Mouse (Mus musculus) layer of hippocampus, adult 9-11 months (tissue): ENCODE measurements around the gene Syt7.

ENCODE experiments used
- DNase-seq: peaks from one replicate; pipeline ENCODE4 v3.0.0; 2022

Gene Syt7

GRCm38 (mm10) chr19:10388615-10389313 lies at the start of gene Syt7:
TSS of gene Syt7 (plus strand) at chr19:10389090.
- peak; percentile 75 for DNase-seq

GRCm38 (mm10) chr19:10339271-10339670 lies 49.6 kb upstream of the Syt7 start:
- DNase-seq, result no peak

GRCm38 (mm10) chr19:10340661-10341060 lies 48.2 kb upstream of the Syt7 start:
- DNase-seq, result no peak

- DNase-seq, result no peak
Measured at GRCm38 (mm10) chr19:10341152-10341551, 47.7 kb upstream of the Syt7 start.

GRCm38 (mm10) chr19:10341817-10342439 lies 47.0 kb upstream of the Syt7 start:
- DNase-seq, result peak; percentile 73

GRCm38 (mm10) chr19:10343866-10344265 lies 45.0 kb upstream of the Syt7 start:
- no peak for DNase-seq

- DNase-seq, result no peak
Measured at GRCm38 (mm10) chr19:10345696-10346095, 43.2 kb upstream of the Syt7 start.

- DNase-seq, result no peak
Measured at GRCm38 (mm10) chr19:10347628-10348273, 41.1 kb upstream of the Syt7 start.

- no peak for DNase-seq
Measured at GRCm38 (mm10) chr19:10352218-10352617, 36.7 kb upstream of the Syt7 start.

- no peak for DNase-seq
Measured at GRCm38 (mm10) chr19:10354830-10355229, 34.1 kb upstream of the Syt7 start.

- DNase-seq, result no peak
Measured at GRCm38 (mm10) chr19:10356845-10357503, 31.9 kb upstream of the Syt7 start.

- DNase-seq, result no peak
Measured at GRCm38 (mm10) chr19:10359105-10359946, 29.6 kb upstream of the Syt7 start.

- peak; percentile 56 for DNase-seq
Measured at GRCm38 (mm10) chr19:10362473-10363129, 26.3 kb upstream of the Syt7 start.

GRCm38 (mm10) chr19:10363869-10364268 lies 25.0 kb upstream of the Syt7 start:
- DNase-seq, result no peak

GRCm38 (mm10) chr19:10366116-10366845 lies 22.6 kb upstream of the Syt7 start:
- DNase-seq, result no peak

- peak; percentile 88 for DNase-seq
Measured at GRCm38 (mm10) chr19:10367802-10368201, 21.1 kb upstream of the Syt7 start.

- DNase-seq, result no peak
Measured at GRCm38 (mm10) chr19:10369936-10370335, 19.0 kb upstream of the Syt7 start.

GRCm38 (mm10) chr19:10373191-10373590 lies 15.7 kb upstream of the Syt7 start:
- no peak for DNase-seq

- DNase-seq, result no peak
Measured at GRCm38 (mm10) chr19:10375260-10375659, 13.6 kb upstream of the Syt7 start.

GRCm38 (mm10) chr19:10379978-10380377 lies 8.9 kb upstream of the Syt7 start:
- no peak for DNase-seq

GRCm38 (mm10) chr19:10387660-10388059 lies 1.2 kb upstream of the Syt7 start:
- DNase-seq, result no peak
